Mouse (Mus musculus) v-Abl transformed pro-B cells (cell line): ENCODE results near the gene Uvrag.

ENCODE experiments used
- in situ Hi-C, 2 experiments: fragments of 400-800 bp; cut with MboI; formaldehyde crosslinking; loops; one replicate each; pipeline ENCODE4 v1.15.1; 2025; ENCODE audit not compliant: unreplicated experiment in 2 of 2

Uvrag gene

DNA sequence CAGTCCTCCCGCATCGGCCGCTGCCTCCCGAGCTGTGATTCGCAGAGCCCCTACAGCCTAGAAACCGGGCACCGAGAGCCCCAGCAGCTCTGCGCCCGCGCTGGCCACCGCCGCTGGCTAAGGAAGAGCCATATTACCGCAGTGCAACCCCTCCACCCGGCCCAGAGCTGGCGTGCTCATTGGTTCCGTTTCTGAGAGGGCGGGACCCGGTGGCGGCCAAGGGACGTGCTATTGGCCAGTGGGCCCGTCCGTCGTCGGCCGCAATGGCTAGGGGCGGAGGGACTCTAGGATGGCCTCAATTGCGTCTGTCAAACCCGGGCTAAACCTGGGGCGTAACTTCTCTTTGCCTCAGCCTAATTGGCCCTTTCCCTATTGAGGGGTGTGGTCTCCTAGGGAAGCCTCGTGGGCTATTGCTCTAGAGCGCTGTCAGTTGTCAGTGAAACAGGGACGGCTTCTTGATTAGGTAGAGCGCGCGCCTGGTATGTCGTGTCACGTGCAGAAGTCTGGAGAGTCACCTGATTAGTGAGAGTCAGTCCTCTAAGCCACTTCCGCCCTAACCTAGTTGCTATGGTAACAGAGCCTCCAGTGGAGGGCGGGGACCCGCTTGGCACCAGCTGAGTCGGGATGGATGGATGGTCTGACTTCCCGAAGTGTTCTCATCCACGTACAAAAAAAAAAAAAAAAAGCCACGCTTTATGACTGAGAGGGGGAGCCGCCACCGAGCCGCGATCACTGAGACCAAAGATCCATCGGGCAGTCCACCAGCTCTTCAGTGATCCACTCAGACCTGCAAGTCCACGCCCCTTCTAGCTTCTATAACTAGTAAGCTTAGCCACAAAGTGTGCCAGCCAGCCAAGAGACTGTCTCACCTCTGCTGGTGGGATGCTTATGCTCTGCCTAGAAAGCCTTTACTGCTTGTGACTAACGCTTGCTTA lies at the start of gene Uvrag:
Uvrag (minus strand) TSS at position 158 of the 935 bp plus-strand sequence.
- in situ Hi-C loops: no loop called here

DNA sequence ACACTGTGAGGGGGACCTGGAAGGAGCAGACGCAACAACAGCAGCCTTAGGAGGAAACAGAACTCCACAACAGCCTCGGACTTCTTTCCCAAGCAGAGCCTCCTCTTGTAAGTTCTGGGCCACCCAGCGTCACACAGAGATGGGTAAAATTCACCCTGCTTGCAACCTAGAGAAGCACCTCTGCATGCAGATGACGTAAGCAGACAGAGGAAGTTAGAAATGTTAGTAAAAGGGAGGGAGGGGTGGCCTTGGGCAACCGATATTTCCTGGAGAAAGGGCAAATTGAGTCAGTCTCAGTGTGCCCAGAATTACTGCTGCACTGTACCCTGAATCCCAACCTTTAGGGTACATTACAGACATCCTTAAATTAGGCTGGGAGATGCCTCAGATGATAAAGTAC lies 48.9 kb upstream of the Uvrag start:
- in situ Hi-C loops: no loop called here

GRCm38 (mm10) chr7:99188630-99189029 lies 47.7 kb upstream of the Uvrag start:
- in situ Hi-C loops: no loop called here

GRCm38 (mm10) chr7:99187451-99187850 lies 46.5 kb upstream of the Uvrag start:
- in situ Hi-C loops: no loop called here

- in situ Hi-C loops: no loop called here
These were observed 44.5 kb upstream of the Uvrag start for GRCm38 (mm10) chr7:99185405-99185804.

DNA sequence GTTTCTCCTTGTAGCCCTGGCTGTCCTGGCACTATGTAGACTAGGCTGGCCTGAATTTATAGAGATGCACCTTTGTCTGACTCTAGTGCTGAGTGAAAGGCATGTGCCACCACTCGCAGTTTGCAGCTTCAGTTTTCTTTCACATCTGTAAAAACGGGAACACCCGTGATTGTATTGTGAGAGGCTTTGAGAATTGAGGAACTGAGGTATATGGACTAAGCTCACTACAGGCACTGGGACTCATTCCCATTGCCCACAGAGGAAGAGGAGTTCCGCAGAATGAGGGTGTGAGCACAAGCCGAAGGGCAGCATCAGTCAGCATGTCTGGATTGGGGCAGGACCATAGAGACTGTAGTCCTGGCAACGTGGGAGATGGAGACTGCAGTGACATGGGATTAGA lies 42.8 kb upstream of the Uvrag start:
- in situ Hi-C loops: no loop called here

DNA sequence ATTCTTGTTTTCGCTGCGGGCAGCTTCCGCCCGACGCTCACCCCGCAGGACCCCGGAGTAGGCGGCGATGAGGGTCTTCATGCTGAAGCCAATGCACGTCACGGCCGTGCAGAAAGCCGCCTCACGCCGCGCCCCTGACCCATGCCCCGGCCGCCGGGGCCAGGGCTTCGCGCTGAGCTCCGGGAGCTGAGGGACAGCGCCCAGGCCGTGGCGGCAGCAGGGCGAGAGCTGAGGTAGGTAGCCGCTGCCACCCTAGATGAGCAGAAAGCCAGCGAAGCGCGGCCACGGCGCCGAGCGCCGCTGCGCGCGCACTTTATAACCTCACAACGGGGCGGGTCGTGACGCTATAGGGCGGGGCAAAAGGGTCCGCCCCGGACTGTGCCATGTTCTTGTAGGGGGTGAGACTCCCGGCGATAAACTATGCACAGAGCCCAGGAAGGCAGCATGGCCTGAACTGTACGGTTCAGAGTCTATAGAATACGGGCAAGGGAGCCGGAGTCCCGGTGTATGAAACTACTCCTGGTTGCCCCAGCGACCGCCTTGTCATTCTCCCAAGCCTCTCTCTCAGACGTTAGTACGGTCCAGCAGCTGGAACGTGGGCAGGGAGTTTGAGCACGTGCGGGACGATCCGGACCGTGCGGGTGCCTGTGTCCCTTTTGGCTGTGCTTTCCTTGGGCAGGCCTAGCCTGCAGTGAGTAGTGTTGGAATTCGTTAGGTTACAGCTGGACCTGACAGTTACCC lies 41.7 kb upstream of the Uvrag start, which contains the start of gene Dgat2:
Dgat2 (minus strand) TSS at position 288 of the 741 bp plus-strand sequence.
- in situ Hi-C loops: no loop called here

DNA sequence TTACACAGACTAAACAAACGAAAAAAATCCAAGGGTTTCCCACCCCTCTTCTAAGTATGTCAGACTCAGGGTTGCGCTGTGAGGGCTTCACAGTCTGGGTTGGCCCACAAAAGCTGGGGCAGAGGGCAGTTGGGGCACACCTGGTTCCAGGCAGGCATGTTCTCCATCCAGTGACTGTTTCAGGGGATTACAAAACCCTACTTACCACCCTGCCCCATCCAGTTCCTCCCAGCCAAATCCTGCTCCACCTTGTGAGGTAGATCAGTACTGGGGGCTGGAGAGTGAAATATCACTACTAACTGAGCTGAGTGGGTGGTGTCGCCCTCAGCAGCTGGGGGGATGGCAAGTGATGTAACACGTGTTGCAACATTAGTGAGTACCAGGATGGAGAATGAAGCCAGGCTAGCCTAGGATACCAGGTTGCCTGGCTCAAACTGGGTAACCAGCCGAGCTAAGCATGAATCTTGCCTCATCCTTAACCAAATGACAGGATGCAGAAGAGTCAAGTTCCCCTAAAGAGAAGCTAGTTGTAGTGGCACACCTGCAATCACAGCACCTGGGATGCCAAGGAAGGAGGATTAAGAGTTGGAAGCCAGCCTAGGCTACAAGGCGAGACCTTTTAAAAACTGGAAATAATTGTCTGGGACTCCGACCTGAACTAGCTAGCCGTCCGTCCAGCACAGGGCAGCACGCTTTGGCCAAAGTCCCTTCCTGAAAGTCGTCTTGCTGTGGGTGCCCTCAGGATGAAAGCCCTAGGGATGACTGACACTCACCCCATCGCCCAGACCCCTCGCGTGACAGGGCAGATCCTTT lies 40.9 kb upstream of the Uvrag start:
- in situ Hi-C loops: no loop called here

DNA sequence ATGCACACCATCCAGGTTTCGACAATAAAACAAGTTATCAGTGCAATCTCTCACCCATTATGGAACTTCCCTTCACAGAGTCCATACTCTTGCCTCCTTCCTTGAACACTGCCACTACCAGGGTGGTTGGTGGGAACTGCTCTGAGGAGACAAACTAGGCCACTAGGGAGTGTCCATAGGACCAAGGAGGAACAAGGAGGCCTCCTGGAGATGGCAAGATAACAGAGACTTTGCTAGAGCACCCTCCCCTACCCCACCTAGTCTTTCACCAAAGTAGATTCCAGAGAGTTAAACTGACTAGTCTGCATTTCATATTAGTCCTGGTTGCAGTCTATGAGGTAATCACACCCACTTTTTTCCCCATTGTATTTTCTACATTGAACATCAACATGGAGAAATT lies 39.2 kb upstream of the Uvrag start:
- in situ Hi-C loops: no loop called here

- in situ Hi-C loops: no loop called here
These were observed 38.3 kb upstream of the Uvrag start for GRCm38 (mm10) chr7:99179271-99179670.

- in situ Hi-C loops: no loop called here
These were observed 36.4 kb upstream of the Uvrag start for GRCm38 (mm10) chr7:99177386-99177785.

GRCm38 (mm10) chr7:99175666-99176065 lies 34.7 kb upstream of the Uvrag start:
- in situ Hi-C loops: no loop called here

- in situ Hi-C loops: no loop called here
These were observed 34.2 kb upstream of the Uvrag start for GRCm38 (mm10) chr7:99175118-99175517.

- in situ Hi-C loops: no loop called here
These were observed 33.1 kb upstream of the Uvrag start for GRCm38 (mm10) chr7:99174006-99174405.

GRCm38 (mm10) chr7:99172898-99173297 lies 32.0 kb upstream of the Uvrag start:
- in situ Hi-C loops: no loop called here

GRCm38 (mm10) chr7:99171730-99172463 lies 31.0 kb upstream of the Uvrag start:
- in situ Hi-C loops: no loop called here

DNA sequence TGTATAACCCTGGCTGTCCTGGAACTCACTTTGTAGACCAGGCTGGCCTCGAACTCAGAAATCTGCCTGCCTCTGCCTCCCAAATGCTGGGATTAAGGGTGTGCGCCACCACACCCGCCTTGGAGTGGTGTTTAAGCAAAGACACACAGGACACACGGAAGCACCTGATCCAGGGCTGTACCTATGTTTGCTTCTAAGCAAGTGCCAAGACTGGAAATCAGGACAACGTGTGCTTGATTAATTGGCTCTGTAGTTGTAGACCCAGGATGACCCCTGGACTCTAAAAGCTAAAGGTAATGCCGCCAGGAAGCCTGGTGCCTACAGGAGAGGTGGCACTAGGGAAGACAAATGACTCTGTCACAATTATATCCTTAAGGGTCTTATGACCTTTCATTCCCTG lies 29.6 kb upstream of the Uvrag start:
- in situ Hi-C loops: no loop called here

DNA sequence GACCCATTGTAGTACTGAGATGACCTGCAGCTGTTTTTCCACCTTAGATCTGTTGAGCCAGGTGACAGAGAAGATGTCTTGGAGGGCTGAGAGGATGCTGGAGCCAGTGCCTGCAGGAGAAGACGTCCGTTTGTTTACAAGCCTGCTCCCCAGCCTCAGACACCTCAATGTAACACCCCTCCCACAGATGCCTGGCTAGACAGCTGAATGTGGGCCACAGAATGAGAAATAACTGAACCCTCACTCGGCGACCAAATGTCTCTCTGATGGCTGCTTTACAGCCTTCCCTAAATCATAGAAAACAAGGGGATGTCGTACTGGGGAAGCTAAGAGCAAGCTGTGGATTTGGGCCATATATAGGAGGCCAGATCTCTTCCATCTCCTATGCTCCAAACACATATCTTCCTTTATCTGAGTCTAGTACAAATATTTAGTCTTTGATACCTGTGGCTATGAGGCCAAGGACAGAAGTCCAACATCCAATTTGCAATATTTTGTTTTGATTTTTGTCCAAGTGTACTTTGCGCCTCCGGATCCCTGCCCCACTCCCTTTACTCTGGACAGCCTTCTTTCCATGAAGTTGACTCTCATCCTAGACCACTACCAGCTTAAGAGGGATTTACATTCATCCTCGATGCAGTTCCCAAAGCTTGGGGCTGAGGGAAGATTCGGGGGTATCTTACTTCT lies 28.9 kb upstream of the Uvrag start:
- in situ Hi-C loops: no loop called here

DNA sequence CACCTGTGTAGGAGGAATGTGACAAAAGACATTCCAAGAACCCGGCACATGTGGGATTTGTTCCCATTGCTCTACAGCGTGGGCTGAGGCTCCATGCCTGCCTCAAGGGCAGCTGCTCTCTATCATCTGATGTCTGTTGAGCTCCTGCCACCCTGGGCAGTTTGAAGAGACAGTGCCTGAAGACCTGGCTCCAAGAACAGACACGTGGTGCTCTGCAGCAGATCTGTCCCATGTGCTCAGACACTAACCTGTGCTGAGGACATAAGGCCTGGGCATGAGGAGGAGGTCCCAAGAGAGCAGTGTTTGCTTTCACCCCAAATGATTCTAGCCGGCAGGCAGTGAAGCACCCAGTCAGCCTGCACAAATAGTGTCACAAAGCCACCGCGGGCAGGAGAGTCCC lies 27.8 kb upstream of the Uvrag start:
- in situ Hi-C loops: no loop called here

- in situ Hi-C loops: no loop called here
These were observed 27.0 kb upstream of the Uvrag start for GRCm38 (mm10) chr7:99167939-99168338.
